Mouse (Mus musculus): ENCODE measurements at regions not wholly inside any gene's neighbourhood (a gene's known extent, or its start where the extent isn't known, plus 50 kb on each side); places are given as distances from the start of the nearest gene placed in this dataset.

DNA sequence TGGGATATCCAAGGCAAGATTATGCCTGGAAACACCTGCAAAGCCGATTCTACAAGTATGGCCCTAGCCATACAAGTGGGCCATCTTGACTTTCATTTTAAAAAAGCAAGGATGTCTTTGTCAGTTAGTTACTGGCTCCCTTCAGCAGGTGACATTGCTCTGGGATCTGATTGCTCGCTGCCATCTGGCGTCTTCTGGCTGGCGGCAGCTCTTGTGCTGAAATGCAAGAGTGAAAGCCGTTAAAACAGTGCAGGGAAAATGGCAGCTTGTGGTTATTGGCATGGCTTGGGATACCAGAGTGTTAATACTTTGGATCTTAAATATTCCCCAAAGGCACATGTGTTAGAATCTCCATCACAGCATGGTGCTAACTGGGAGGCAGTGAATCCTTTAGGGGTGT is 105.0 kb upstream of the Ly86 start:
- TF ChIP-seq EP300 (IDR thresholded peaks at IDR 0.05; ENCODE audit: low read depth) (no peak), CTCF (IDR thresholded peaks at IDR 0.05; ENCODE audit: low read depth) (no peak)

Measured in liver, embryonic 14.5 days (tissue).